Mouse (Mus musculus) erythroid progenitor cell, adult 5-6 weeks (primary cell): ENCODE measurements around the gene Olfr608. TPM values are rescaled to one million over a fixed set of nuclear protein-coding genes. Genes with fewer than 3 reads are reported as not detected.
"Not testable (repeated sequence)": the region's sequence is repeated elsewhere in the genome, so short reads cannot be mapped to it uniquely, and the experiment has no call there.

Experiments
- ATAC-seq: replicated peaks from 2 replicates; pipeline ENCODE4 v1.8.0; 2016; ENCODE audit warnings: moderate number of reproducible peaks, mild to moderate bottlenecking, moderate TSS enrichment, inconsistent platforms; ENCODE audit not compliant: poor library complexity, low FRiP score, severe bottlenecking
- total RNA-seq, 2 experiments: library from RNA; stranded (forward) in 1 of 2; stranded (reverse) in 1 of 2; fragments of 150-400 nt in 1 of 2; fragments of 186-747, 209-891 nt in 1 of 2; gene quantifications; 2 replicates each; pipeline versions ENCODE4 v1.2.3 to v1.2.4; 2015 to 2017; ENCODE audit warnings: low replicate concordance in 2 of 2

Olfr608 gene
- total RNA-seq (2015; ENCODE audit: low replicate concordance) (not detected in 2 replicates), total RNA-seq (2017; ENCODE audit: low replicate concordance) (not detected in 2 replicates)

- ATAC-seq: no peak
Measured at GRCm38 (mm10) chr7:103469577-103469976, at the start of gene Olfr608. Olfr608 (plus strand) TSS chr7:103469877.

- no peak for ATAC-seq
Measured at GRCm38 (mm10) chr7:103445339-103445738, 24.3 kb upstream of the Olfr608 start, which contains the start of gene Olfr605. Olfr605 (minus strand) TSS chr7:103445439.

- ATAC-seq: no peak
Measured at GRCm38 (mm10) chr7:103448746-103449145, 20.9 kb upstream of the Olfr608 start, which contains the start of gene Olfr606. Olfr606 (plus strand) TSS chr7:103449046.

- no peak for ATAC-seq
Measured at GRCm38 (mm10) chr7:103460590-103460989, 9.1 kb upstream of the Olfr608 start.

- not testable (repeated sequence) for ATAC-seq
Measured at GRCm38 (mm10) chr7:103477106-103477505, 7.4 kb downstream of the Olfr608 start.

GRCm38 (mm10) chr7:103497962-103498361, 28.3 kb downstream of the Olfr608 start, which contains the start of gene Olfr609:
Olfr609 (minus strand) TSS chr7:103498062.
- no peak for ATAC-seq

GRCm38 (mm10) chr7:103512022-103512421, 42.3 kb downstream of the Olfr608 start, which contains the start of gene Olfr610:
Olfr610 (minus strand) TSS chr7:103512122.
- no peak for ATAC-seq

- ATAC-seq: not testable (repeated sequence)
Measured at GRCm38 (mm10) chr7:103520746-103521145, 51.1 kb downstream of the Olfr608 start, which contains the start of gene Olfr611. Olfr611 (minus strand) TSS chr7:103520846.

Other genes with a start within 250 kb of the Olfr608 start
- gene Usp17ld, start 217.4 kb upstream of the Olfr608 start, total RNA-seq (2015; ENCODE audit: low replicate concordance): not detected in 2 replicates
- gene Usp17ld, start 217.4 kb upstream of the Olfr608 start, total RNA-seq (2017; ENCODE audit: low replicate concordance): 0.90 TPM in 1 of 2 replicates, not detected in the other
- not detected in 2 replicates for gene Olfr596, start 164.2 kb upstream of the Olfr608 start, total RNA-seq (2015; ENCODE audit: low replicate concordance)
- gene Olfr596, start 164.2 kb upstream of the Olfr608 start, total RNA-seq (2017; ENCODE audit: low replicate concordance): not detected in 2 replicates
- gene Olfr597, start 153.6 kb upstream of the Olfr608 start, total RNA-seq (2015; ENCODE audit: low replicate concordance): not detected in 2 replicates
- gene Olfr597, start 153.6 kb upstream of the Olfr608 start, total RNA-seq (2017; ENCODE audit: low replicate concordance): not detected in 2 replicates
- gene Olfr598, start 146.3 kb upstream of the Olfr608 start, total RNA-seq (2015; ENCODE audit: low replicate concordance): not detected in 2 replicates
- gene Olfr598, start 146.3 kb upstream of the Olfr608 start, total RNA-seq (2017; ENCODE audit: low replicate concordance): 1.0 TPM in 1 of 2 replicates, not detected in the other
- gene Olfr599, start 134.0 kb upstream of the Olfr608 start, total RNA-seq (2015; ENCODE audit: low replicate concordance): not detected in 2 replicates
- not detected in 2 replicates for gene Olfr599, start 134.0 kb upstream of the Olfr608 start, total RNA-seq (2017; ENCODE audit: low replicate concordance)
- not detected in 2 replicates for gene Olfr600, start 120.2 kb upstream of the Olfr608 start, total RNA-seq (2015; ENCODE audit: low replicate concordance)
- gene Olfr600, start 120.2 kb upstream of the Olfr608 start, total RNA-seq (2017; ENCODE audit: low replicate concordance): not detected in 2 replicates
- gene Olfr601, start 107.2 kb upstream of the Olfr608 start, total RNA-seq (2015; ENCODE audit: low replicate concordance): not detected in 2 replicates
- gene Olfr601, start 107.2 kb upstream of the Olfr608 start, total RNA-seq (2017; ENCODE audit: low replicate concordance): not detected in 2 replicates
- gene Olfr603, start 83.7 kb upstream of the Olfr608 start, total RNA-seq (2015; ENCODE audit: low replicate concordance): not detected in 2 replicates
- gene Olfr603, start 83.7 kb upstream of the Olfr608 start, total RNA-seq (2017; ENCODE audit: low replicate concordance): not detected in 2 replicates
- not detected in 2 replicates for gene Usp17lc, start 54.8 kb upstream of the Olfr608 start, total RNA-seq (2015; ENCODE audit: low replicate concordance)
- gene Usp17lc, start 54.8 kb upstream of the Olfr608 start, total RNA-seq (2017; ENCODE audit: low replicate concordance): not detected in 2 replicates
- gene Olfr605, start 24.4 kb upstream of the Olfr608 start, total RNA-seq (2015; ENCODE audit: low replicate concordance): not detected in 2 replicates
- not detected in 2 replicates for gene Olfr605, start 24.4 kb upstream of the Olfr608 start, total RNA-seq (2017; ENCODE audit: low replicate concordance)
- not detected in 2 replicates for gene Olfr606, start 20.8 kb upstream of the Olfr608 start, total RNA-seq (2015; ENCODE audit: low replicate concordance)
- not detected in 2 replicates for gene Olfr606, start 20.8 kb upstream of the Olfr608 start, total RNA-seq (2017; ENCODE audit: low replicate concordance)
- not detected in 2 replicates for gene Olfr607, start 5.7 kb upstream of the Olfr608 start, total RNA-seq (2015; ENCODE audit: low replicate concordance)
- gene Olfr607, start 5.7 kb upstream of the Olfr608 start, total RNA-seq (2017; ENCODE audit: low replicate concordance): not detected in 2 replicates
- not detected in 2 replicates for gene Olfr609, start 28.2 kb downstream of the Olfr608 start, total RNA-seq (2015; ENCODE audit: low replicate concordance)
- gene Olfr609, start 28.2 kb downstream of the Olfr608 start, total RNA-seq (2017; ENCODE audit: low replicate concordance): not detected in 2 replicates
- not detected in 2 replicates for gene Olfr610, start 42.2 kb downstream of the Olfr608 start, total RNA-seq (2015; ENCODE audit: low replicate concordance)
- gene Olfr610, start 42.2 kb downstream of the Olfr608 start, total RNA-seq (2017; ENCODE audit: low replicate concordance): not detected in 2 replicates
- not detected in 2 replicates for gene Olfr611, start 51.0 kb downstream of the Olfr608 start, total RNA-seq (2015; ENCODE audit: low replicate concordance)
- not detected in 2 replicates for gene Olfr611, start 51.0 kb downstream of the Olfr608 start, total RNA-seq (2017; ENCODE audit: low replicate concordance)
- gene Olfr612, start 72.8 kb downstream of the Olfr608 start, total RNA-seq (2015; ENCODE audit: low replicate concordance): not detected in 2 replicates
- gene Olfr612, start 72.8 kb downstream of the Olfr608 start, total RNA-seq (2017; ENCODE audit: low replicate concordance): not detected in 2 replicates
- gene Olfr613, start 78.2 kb downstream of the Olfr608 start, total RNA-seq (2015; ENCODE audit: low replicate concordance): not detected in 2 replicates
- gene Olfr613, start 78.2 kb downstream of the Olfr608 start, total RNA-seq (2017; ENCODE audit: low replicate concordance): not detected in 2 replicates
- not detected in 2 replicates for gene Olfr615, start 86.2 kb downstream of the Olfr608 start, total RNA-seq (2015; ENCODE audit: low replicate concordance)
- not detected in 2 replicates for gene Olfr615, start 86.2 kb downstream of the Olfr608 start, total RNA-seq (2017; ENCODE audit: low replicate concordance)
- gene Olfr616, start 99.3 kb downstream of the Olfr608 start, total RNA-seq (2015; ENCODE audit: low replicate concordance): not detected in 2 replicates
- not detected in 2 replicates for gene Olfr616, start 99.3 kb downstream of the Olfr608 start, total RNA-seq (2017; ENCODE audit: low replicate concordance)
- not detected in 2 replicates for gene Olfr617, start 103.2 kb downstream of the Olfr608 start, total RNA-seq (2015; ENCODE audit: low replicate concordance)
- gene Olfr617, start 103.2 kb downstream of the Olfr608 start, total RNA-seq (2017; ENCODE audit: low replicate concordance): not detected in 2 replicates
- not detected in 2 replicates for gene Olfr618, start 120.2 kb downstream of the Olfr608 start, total RNA-seq (2015; ENCODE audit: low replicate concordance)
- not detected in 2 replicates for gene Olfr618, start 120.2 kb downstream of the Olfr608 start, total RNA-seq (2017; ENCODE audit: low replicate concordance)
- not detected in 2 replicates for gene Olfr619, start 130.7 kb downstream of the Olfr608 start, total RNA-seq (2015; ENCODE audit: low replicate concordance)
- not detected in 2 replicates for gene Olfr619, start 130.7 kb downstream of the Olfr608 start, total RNA-seq (2017; ENCODE audit: low replicate concordance)
- gene Olfr620, start 142.7 kb downstream of the Olfr608 start, total RNA-seq (2015; ENCODE audit: low replicate concordance): not detected in 2 replicates
- gene Olfr620, start 142.7 kb downstream of the Olfr608 start, total RNA-seq (2017; ENCODE audit: low replicate concordance): not detected in 2 replicates
- gene Olfr622, start 172.8 kb downstream of the Olfr608 start, total RNA-seq (2015; ENCODE audit: low replicate concordance): not detected in 2 replicates
- gene Olfr622, start 172.8 kb downstream of the Olfr608 start, total RNA-seq (2017; ENCODE audit: low replicate concordance): not detected in 2 replicates
- gene Olfr623, start 193.8 kb downstream of the Olfr608 start, total RNA-seq (2015; ENCODE audit: low replicate concordance): not detected in 2 replicates
- gene Olfr623, start 193.8 kb downstream of the Olfr608 start, total RNA-seq (2017; ENCODE audit: low replicate concordance): not detected in 2 replicates
- not detected in 2 replicates for gene Olfr624, start 201.3 kb downstream of the Olfr608 start, total RNA-seq (2015; ENCODE audit: low replicate concordance)
- gene Olfr624, start 201.3 kb downstream of the Olfr608 start, total RNA-seq (2017; ENCODE audit: low replicate concordance): under 0.01 and 0.13 TPM in 2 replicates
- not detected in 2 replicates for gene Olfr625-ps1, start 212.8 kb downstream of the Olfr608 start, total RNA-seq (2015; ENCODE audit: low replicate concordance)
- not detected in 2 replicates for gene Olfr625-ps1, start 212.8 kb downstream of the Olfr608 start, total RNA-seq (2017; ENCODE audit: low replicate concordance)
- not detected in 2 replicates for gene Olfr243, start 244.8 kb downstream of the Olfr608 start, total RNA-seq (2015; ENCODE audit: low replicate concordance)
- not detected in 2 replicates for gene Olfr243, start 244.8 kb downstream of the Olfr608 start, total RNA-seq (2017; ENCODE audit: low replicate concordance)